Mouse (Mus musculus) stomach, postnatal 0 days (tissue): ENCODE data around the gene Cyth3. TPM values are rescaled to one million over a fixed set of nuclear protein-coding genes. Genes with fewer than 3 reads are reported as not detected.

ENCODE experiments used
- ATAC-seq: fragments of 200-750 bp; cut with Nextera tagmentation; 2 replicates; pipeline ENCODE4 v1.8.0; 2017; ENCODE audit not compliant: low FRiP score, low TSS enrichment
- DNase-seq: peaks from one replicate; pipeline ENCODE4 v3.0.0-alpha.2; 2016; ENCODE audit warnings: low spot score
- H3K27ac ChIP-seq: fragments of 300-500 bp; sonication (generic); replicated peaks from 2 replicates; pipeline ENCODE4 v1.5.1; 2014; ENCODE audit warnings: mild to moderate bottlenecking, control low read depth
- H3K27me3 ChIP-seq: fragments of 300-500 bp; sonication (generic); 2 replicates; pipeline ENCODE4 v1.6.1; 2014; ENCODE audit warnings: low read length; ENCODE audit not compliant: control insufficient read depth, insufficient read depth
- H3K36me3 ChIP-seq: fragments of 300-500 bp; sonication (generic); 2 replicates; pipeline ENCODE4 v1.6.1; 2014; ENCODE audit warnings: low read length, mixed read lengths; ENCODE audit not compliant: control insufficient read depth, insufficient read depth
- H3K4me1 ChIP-seq: fragments of 300-500 bp; sonication (generic); replicated peaks from 2 replicates; pipeline ENCODE4 v1.6.1; 2014; ENCODE audit warnings: antibody characterized with exemption; ENCODE audit not compliant: control insufficient read depth, insufficient read depth
- H3K4me2 ChIP-seq: fragments of 300-500 bp; sonication (generic); replicated peaks from 2 replicates; pipeline ENCODE4 v1.6.1; 2014; ENCODE audit warnings: low read depth, mild to moderate bottlenecking, control low read depth, moderate library complexity
- H3K4me3 ChIP-seq: fragments of 300-500 bp; sonication (generic); 2 replicates; pipeline ENCODE4 v1.5.1; 2014; ENCODE audit warnings: low read depth, low read length, control low read depth
- H3K9ac ChIP-seq: fragments of 300-500 bp; sonication (generic); 2 replicates; pipeline ENCODE4 v1.6.1; 2014; ENCODE audit warnings: mild to moderate bottlenecking, low read length, control low read depth, mixed read lengths
- H3K9me3 ChIP-seq: fragments of 300-500 bp; sonication (generic); 2 replicates; pipeline ENCODE4 v1.6.1; 2016; ENCODE audit warnings: low read length; ENCODE audit not compliant: control insufficient read depth
- CTCF ChIP-seq: IDR thresholded peaks from 2 replicates; pipeline ENCODE4 v1.5.1; 2016; ENCODE audit warnings: antibody characterized with exemption, low read depth, mild to moderate bottlenecking, moderate library complexity
- EP300 ChIP-seq: optimal IDR thresholded peaks from 2 replicates; pipeline ENCODE3; 2016; ENCODE audit warnings: antibody characterized with exemption
- WGBS: fragments of 180-500 bp; shearing (Covaris S2); extraction: QIAGEN DNeasy Blood & Tissue Kit; methylation state at CpG from one replicate; pipeline ENCODE4 v1.1.7; 2014; 5-methylcytosine and 5-hydroxymethylcytosine counted together
- polyA plus RNA-seq: library from polyadenylated mRNA; unstranded; fragments of >200 nt; fragmentation: Nextera tagmentation; extraction: Ambion mirVana; gene quantifications from 2 replicates; pipeline ENCODE4 v1.2.1, GENCODE M21; 2015

Gene Cyth3
- polyA plus RNA-seq, 1 experiment from 2014 or later, result 32.7 TPM

GRCm38 (mm10) chr5:143647412-143647811 is 25.2 kb downstream of the Cyth3 start:
- H3K9me3 ChIP-seq, result no peaks in the 10 kb centered on the region
- no peak for DNase-seq
- WGBS, result 86% methylated on average over 2 of the region's 2 CpGs

GRCm38 (mm10) chr5:143648058-143648457 is 25.8 kb downstream of the Cyth3 start:
- no peak for ATAC-seq
- no peak for DNase-seq
- Histone ChIP-seq H3K9me3 (no peaks in the 10 kb centered on the region), H3K27me3 (no peaks in the 10 kb centered on the region), H3K27ac (no peak overlapping the region), H3K4me2 (no peak overlapping the region), H3K9ac (no peak overlapping the region), H3K36me3 (no peaks in the 10 kb centered on the region), H3K4me3 (no peak overlapping the region), H3K4me1 (0 out of 2 replicates have a peak, but pooled peaks cover 2% of the 10 kb centered on the region)
- TF ChIP-seq EP300 (no peak), CTCF (no peak)
- 90% methylated on average over 2 of the region's 2 CpGs for WGBS

More at GRCm38 (mm10) chr5:143647412-143647811, 25.2 kb downstream of the Cyth3 start:
- H3K36me3 ChIP-seq, result no peaks in the 10 kb centered on the region
- no peak for ATAC-seq
- no peak overlapping the region for H3K9ac ChIP-seq
- no peak overlapping the region for H3K27ac ChIP-seq
- H3K4me3 ChIP-seq, result no peak overlapping the region
- no peak overlapping the region for H3K4me2 ChIP-seq
- no peak for TF ChIP-seq EP300
- TF ChIP-seq CTCF, result no peak
- H3K27me3 ChIP-seq, result no peaks in the 10 kb centered on the region
- H3K4me1 ChIP-seq, result 0 out of 2 replicates have a peak, but pooled peaks cover 5% of the 10 kb centered on the region

- no peak overlapping the region for H3K4me2 ChIP-seq
- no peak overlapping the region for H3K4me3 ChIP-seq
- no peaks in the 10 kb centered on the region for H3K27me3 ChIP-seq
- no peak overlapping the region for H3K27ac ChIP-seq
- no peaks in the 10 kb centered on the region for H3K9me3 ChIP-seq
- no peak overlapping the region for H3K9ac ChIP-seq
- 93% methylated on average over 6 of the region's 6 CpGs for WGBS
- H3K36me3 ChIP-seq, result no peaks in the 10 kb centered on the region
- TF ChIP-seq EP300 (no peak), CTCF (no peak)
- no peak for ATAC-seq
- DNase-seq, result no peak
- 0 out of 2 replicates have a peak, but pooled peaks cover under 1% of the 10 kb centered on the region for H3K4me1 ChIP-seq
Measured at GRCm38 (mm10) chr5:143649168-143649567, 26.9 kb downstream of the Cyth3 start.

- Histone ChIP-seq H3K4me1 (peaks cover 4% of the 10 kb centered on the region), H3K9me3 (no peaks in the 10 kb centered on the region), H3K4me3 (no peak overlapping the region), H3K36me3 (no peaks in the 10 kb centered on the region), H3K27me3 (no peaks in the 10 kb centered on the region), H3K27ac (no peak overlapping the region), H3K4me2 (no peak overlapping the region), H3K9ac (no peak overlapping the region)
- DNase-seq (no peak), ATAC-seq (no peak)
- TF ChIP-seq CTCF, result no peak
- TF ChIP-seq EP300, result no peak
- WGBS, result 74% methylated on average over 8 of the region's 8 CpGs
Measured at GRCm38 (mm10) chr5:143651855-143652631, 29.8 kb downstream of the Cyth3 start.

- Histone ChIP-seq H3K27ac (no peak overlapping the region), H3K4me1 (peaks cover 4% of the 10 kb centered on the region), H3K36me3 (no peaks in the 10 kb centered on the region), H3K4me3 (no peak overlapping the region), H3K27me3 (no peaks in the 10 kb centered on the region), H3K9ac (no peak overlapping the region), H3K9me3 (no peaks in the 10 kb centered on the region), H3K4me2 (no peak overlapping the region)
- ATAC-seq (no peak), DNase-seq (no peak)
- 86% methylated on average over 5 of the region's 5 CpGs for WGBS
- no peak for TF ChIP-seq EP300
- no peak for TF ChIP-seq CTCF
Measured at GRCm38 (mm10) chr5:143653497-143653896, 31.2 kb downstream of the Cyth3 start.
